Mouse (Mus musculus) heart, embryonic 11.5 days (tissue): ENCODE data around the gene Nap1l4. TPM values are rescaled to one million over a fixed set of nuclear protein-coding genes. Genes with fewer than 3 reads are reported as not detected.
A peak's percentile ranks its signal among the peaks of the same experiment; 100 is the strongest.

Source experiments
- ATAC-seq: fragments of 200-750 bp; cut with Nextera tagmentation; replicated peaks from 2 replicates; pipeline ENCODE4 v1.8.0; 2017; ENCODE audit warnings: moderate library complexity; ENCODE audit not compliant: insufficient number of reproducible peaks, low FRiP score, low TSS enrichment
- H3K27ac ChIP-seq: fragments of 300-500 bp; sonication (generic); 2 replicates; pipeline ENCODE4 v1.5.1; 2014; ENCODE audit warnings: mild to moderate bottlenecking, low read depth, low read length
- H3K27me3 ChIP-seq: fragments of 300-500 bp; sonication (generic); 2 replicates; pipeline ENCODE4 v1.6.1; 2014; ENCODE audit warnings: mild to moderate bottlenecking, low read length, mixed read lengths; ENCODE audit not compliant: control insufficient read depth, insufficient read depth
- H3K36me3 ChIP-seq: fragments of 300-500 bp; sonication (generic); 2 replicates; pipeline ENCODE4 v1.6.1; 2014; ENCODE audit warnings: mild to moderate bottlenecking, low read length, moderate library complexity, mixed read lengths; ENCODE audit not compliant: control insufficient read depth, insufficient read depth
- H3K4me1 ChIP-seq: fragments of 300-500 bp; sonication (generic); 2 replicates; pipeline ENCODE4 v1.6.1; 2014; ENCODE audit warnings: low read length; ENCODE audit not compliant: control insufficient read depth, insufficient read depth
- H3K4me2 ChIP-seq: fragments of 300-500 bp; sonication (generic); 2 replicates; pipeline ENCODE4 v1.6.1; 2014; ENCODE audit warnings: mild to moderate bottlenecking, moderate library complexity
- H3K4me3 ChIP-seq: fragments of 300-500 bp; sonication (generic); 2 replicates; pipeline ENCODE4 v1.5.1; 2014; ENCODE audit warnings: low read depth, low read length
- H3K9ac ChIP-seq: fragments of 300-500 bp; sonication (generic); 2 replicates; pipeline ENCODE4 v1.6.1; 2014; ENCODE audit warnings: mild to moderate bottlenecking, low read depth, low read length, moderate library complexity
- H3K9me3 ChIP-seq: fragments of 300-500 bp; sonication (generic); replicated peaks from 2 replicates; pipeline ENCODE4 v1.6.1; 2016; ENCODE audit warnings: low read length; ENCODE audit not compliant: control insufficient read depth
- WGBS: fragments of 180-500 bp; shearing (Covaris S2); extraction: QIAGEN DNeasy Blood & Tissue Kit; methylation state at CpG from one replicate; pipeline ENCODE4 v1.1.7; 2014; ENCODE audit not compliant: insufficient replicate concordance; 5-methylcytosine and 5-hydroxymethylcytosine counted together
- polyA plus RNA-seq: library from polyadenylated mRNA; unstranded; fragments of >200 nt; fragmentation: Nextera tagmentation; extraction: Ambion mirVana; gene quantifications from 2 replicates; pipeline ENCODE4 v1.2.1, GENCODE M21; 2014

Nap1l4 gene
- 121 and 176 TPM in 2 replicates for polyA plus RNA-seq

GRCm38 (mm10) chr7:143548976-143549457 lies at the start of gene Nap1l4:
TSS of gene Nap1l4 (minus strand) at chr7:143549106.
- H3K4me3 ChIP-seq: peak within 1 kb of the TSS; percentile 95
- H3K9me3 ChIP-seq: no peaks in the 10 kb centered on the region
- ATAC-seq: peak; percentile 99
- no peaks in the 10 kb centered on the region for H3K36me3 ChIP-seq
- H3K9ac ChIP-seq: peak within 1 kb of the TSS; percentile 94
- peak within 1 kb of the TSS; percentile 88 for H3K4me2 ChIP-seq
- no peaks in the 10 kb centered on the region for H3K27me3 ChIP-seq
- H3K4me1 ChIP-seq: peaks cover 8% of the 10 kb centered on the region; the same call in 1 of the 2 replicates
- under 1% methylated on average over 37 of the region's 43 CpGs for WGBS
- peak within 1 kb of the TSS; percentile 94 for H3K27ac ChIP-seq

- no peak for ATAC-seq
- H3K4me3 ChIP-seq: no peak overlapping the region
- peaks cover 9% of the 10 kb centered on the region for H3K4me1 ChIP-seq
- H3K4me2 ChIP-seq: no peak overlapping the region
- no peak overlapping the region for H3K9ac ChIP-seq
- H3K27ac ChIP-seq: no peak overlapping the region
- H3K9me3 ChIP-seq: no peaks in the 10 kb centered on the region
- WGBS: 78% methylated on average over 5 of the region's 5 CpGs
- H3K36me3 ChIP-seq: no peaks in the 10 kb centered on the region; the same call in 1 of the 2 replicates
- no peaks in the 10 kb centered on the region for H3K27me3 ChIP-seq
Measured at GRCm38 (mm10) chr7:143594865-143595264, 46.0 kb upstream of the Nap1l4 start.

DNA sequence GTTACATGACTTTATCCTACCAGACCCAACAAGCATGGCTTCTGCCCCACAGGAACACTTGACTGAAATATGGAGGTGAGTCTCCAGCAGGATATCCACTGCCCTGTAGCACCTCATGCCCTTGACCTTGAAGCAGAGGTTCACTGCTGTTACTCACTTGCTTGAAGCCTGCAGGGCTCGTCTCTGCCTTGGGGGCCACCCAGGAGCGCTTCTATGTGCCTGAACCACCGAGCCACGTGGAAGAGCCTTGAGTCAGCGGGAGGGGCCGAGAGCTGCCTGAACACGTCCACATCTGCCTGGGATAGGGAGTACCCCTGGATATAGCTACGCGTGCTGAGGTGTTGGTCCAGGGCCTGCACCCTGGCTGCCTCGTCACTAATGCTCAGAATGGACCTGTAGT lies 43.3 kb upstream of the Nap1l4 start:
- WGBS: 84% methylated on average over 10 of the region's 10 CpGs
- H3K27me3 ChIP-seq: no peaks in the 10 kb centered on the region
- H3K9ac ChIP-seq: no peak overlapping the region
- peaks cover 2% of the 10 kb centered on the region for H3K4me1 ChIP-seq
- no peak overlapping the region for H3K4me2 ChIP-seq
- peaks cover 5% of the 10 kb centered on the region; the same call in 1 of the 2 replicates for H3K36me3 ChIP-seq
- no peak for ATAC-seq
- H3K4me3 ChIP-seq: no peak overlapping the region
- no peak overlapping the region for H3K27ac ChIP-seq
- no peaks in the 10 kb centered on the region for H3K9me3 ChIP-seq

DNA sequence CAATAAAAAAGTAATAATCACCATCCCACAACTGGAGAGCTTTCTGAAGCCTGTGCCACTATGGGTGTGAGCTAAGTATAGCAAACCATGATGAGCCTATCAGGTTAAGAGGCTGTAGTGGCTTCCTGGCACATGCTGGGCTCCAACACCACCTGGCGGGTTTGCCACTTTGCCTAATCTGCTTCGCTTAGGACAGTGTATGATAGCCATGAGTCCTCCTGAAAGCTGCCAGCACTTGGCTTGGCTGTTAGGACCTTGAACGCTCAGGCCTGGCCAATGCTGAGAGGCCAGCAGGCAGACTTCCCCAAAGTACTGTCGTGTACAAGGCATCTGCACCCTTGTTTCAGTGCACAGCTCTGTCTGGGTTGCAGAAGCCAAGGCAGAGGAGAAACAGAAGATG lies 39.1 kb upstream of the Nap1l4 start:
- WGBS: 78% methylated on average over 4 of the region's 4 CpGs
- H3K4me2 ChIP-seq: no peak overlapping the region
- H3K9ac ChIP-seq: no peak overlapping the region
- no peaks in the 10 kb centered on the region for H3K9me3 ChIP-seq
- no peak overlapping the region for H3K4me3 ChIP-seq
- H3K27ac ChIP-seq: no peak overlapping the region
- peaks cover 10% of the 10 kb centered on the region for H3K36me3 ChIP-seq
- H3K27me3 ChIP-seq: no peaks in the 10 kb centered on the region
- ATAC-seq: no peak
- no peaks in the 10 kb centered on the region for H3K4me1 ChIP-seq

GRCm38 (mm10) chr7:143587586-143587985 lies 38.7 kb upstream of the Nap1l4 start:
- Histone ChIP-seq H3K36me3 (peaks cover 12% of the 10 kb centered on the region), H3K27me3 (no peaks in the 10 kb centered on the region), H3K4me1 (no peaks in the 10 kb centered on the region), H3K9me3 (no peaks in the 10 kb centered on the region), H3K4me2 (no peak overlapping the region), H3K4me3 (no peak overlapping the region), H3K27ac (no peak overlapping the region), H3K9ac (no peak overlapping the region)
- 87% methylated on average over 5 of the region's 5 CpGs for WGBS
- ATAC-seq: no peak

DNA sequence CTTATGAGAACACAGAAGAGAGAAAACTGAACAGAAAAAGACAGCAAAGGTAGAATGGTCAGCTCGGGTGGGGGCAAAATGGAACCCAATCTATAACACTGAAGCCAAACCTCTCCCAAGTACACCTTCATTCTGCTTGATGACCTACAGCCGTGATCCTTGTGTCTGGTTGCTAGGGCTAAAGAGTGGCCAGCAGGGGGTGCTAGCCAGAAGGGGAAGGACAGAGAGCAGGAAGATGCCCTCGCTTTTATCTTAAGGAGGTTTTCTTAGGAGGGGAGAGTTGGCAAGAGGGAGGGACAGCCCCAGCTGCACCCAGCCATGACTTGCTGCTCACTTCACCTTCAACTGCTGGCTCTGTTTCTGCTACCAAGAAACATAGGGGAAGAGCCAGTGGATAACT lies 35.0 kb upstream of the Nap1l4 start:
- Histone ChIP-seq H3K27me3 (no peaks in the 10 kb centered on the region), H3K4me2 (no peak overlapping the region), H3K9me3 (no peaks in the 10 kb centered on the region), H3K4me1 (no peaks in the 10 kb centered on the region), H3K4me3 (no peak overlapping the region), H3K27ac (no peak overlapping the region), H3K9ac (no peak overlapping the region), H3K36me3 (peaks cover 14% of the 10 kb centered on the region)
- 34% methylated on average over 3 of the region's 3 CpGs for WGBS
- ATAC-seq: no peak; the same call in 1 of the 2 replicates

DNA sequence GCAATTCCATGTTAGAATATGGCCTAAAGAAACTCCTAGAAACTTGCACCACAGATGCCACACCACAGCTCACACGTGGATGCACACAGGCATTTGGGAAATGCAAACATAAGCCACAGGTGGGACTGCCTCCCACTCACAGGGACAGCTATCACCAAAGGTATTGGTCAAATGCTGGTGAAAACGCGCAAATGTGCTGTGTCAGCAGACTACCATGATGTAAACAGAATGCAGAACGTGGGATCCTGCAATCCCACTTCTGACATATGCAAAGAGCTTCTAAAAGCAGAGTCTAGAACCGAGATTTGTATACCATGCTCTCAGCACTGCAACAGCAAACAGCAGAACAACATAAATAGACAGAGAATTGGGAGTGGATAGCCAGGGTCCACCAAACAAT lies 34.1 kb upstream of the Nap1l4 start:
- no peak overlapping the region for H3K9ac ChIP-seq
- 90% methylated on average over 5 of the region's 5 CpGs for WGBS
- no peaks in the 10 kb centered on the region for H3K4me1 ChIP-seq
- H3K27me3 ChIP-seq: no peaks in the 10 kb centered on the region
- H3K36me3 ChIP-seq: peaks cover 12% of the 10 kb centered on the region
- no peak overlapping the region for H3K27ac ChIP-seq
- no peak overlapping the region for H3K4me2 ChIP-seq
- H3K9me3 ChIP-seq: no peaks in the 10 kb centered on the region
- no peak overlapping the region for H3K4me3 ChIP-seq
- no peak for ATAC-seq

GRCm38 (mm10) chr7:143575751-143576150 lies 26.8 kb upstream of the Nap1l4 start:
- no peaks in the 10 kb centered on the region for H3K27me3 ChIP-seq
- no peak overlapping the region for H3K4me3 ChIP-seq
- peaks cover 29% of the 10 kb centered on the region; the same call in 1 of the 2 replicates for H3K36me3 ChIP-seq
- ATAC-seq: no peak
- no peaks in the 10 kb centered on the region for H3K9me3 ChIP-seq
- H3K9ac ChIP-seq: no peak overlapping the region
- H3K27ac ChIP-seq: no peak overlapping the region
- H3K4me1 ChIP-seq: no peaks in the 10 kb centered on the region
- WGBS: 94% methylated on average over 11 of the region's 11 CpGs
- no peak overlapping the region for H3K4me2 ChIP-seq

- no peaks in the 10 kb centered on the region for H3K27me3 ChIP-seq
- H3K27ac ChIP-seq: no peak overlapping the region
- H3K36me3 ChIP-seq: peaks cover 28% of the 10 kb centered on the region
- no peak overlapping the region for H3K9ac ChIP-seq
- H3K9me3 ChIP-seq: no peaks in the 10 kb centered on the region
- peak; percentile 66 for ATAC-seq
- no peak overlapping the region for H3K4me3 ChIP-seq
- H3K4me2 ChIP-seq: no peak overlapping the region
- 48% methylated on average over 3 of the region's 3 CpGs for WGBS
- peaks cover 4% of the 10 kb centered on the region; the same call in 1 of the 2 replicates for H3K4me1 ChIP-seq
Measured at GRCm38 (mm10) chr7:143565648-143566039, 16.7 kb upstream of the Nap1l4 start.
